Mouse (Mus musculus): Measurements from ENCODE around the gene Nup188. TPM values are rescaled to one million over a fixed set of nuclear protein-coding genes. Genes with fewer than 3 reads are reported as not detected.

Nup188 gene
- polyA plus RNA-seq (2015; fragmentation: Nextera tagmentation; extraction: Ambion mirVana), result 16.5 and 23.9 TPM in 2 replicates

GRCm38 (mm10) chr2:30286192-30287026, at the start of gene Nup188, which contains the start of gene Dolk:
TSS of gene Nup188 (plus strand) at chr2:30286397.
TSS of gene Dolk (minus strand) at chr2:30286334.

GRCm38 (mm10) chr2:30237199-30237880, 48.9 kb upstream of the Nup188 start, which contains the start of gene Lrrc8a:
TSS of gene Lrrc8a (plus strand) at chr2:30237715.

DNA sequence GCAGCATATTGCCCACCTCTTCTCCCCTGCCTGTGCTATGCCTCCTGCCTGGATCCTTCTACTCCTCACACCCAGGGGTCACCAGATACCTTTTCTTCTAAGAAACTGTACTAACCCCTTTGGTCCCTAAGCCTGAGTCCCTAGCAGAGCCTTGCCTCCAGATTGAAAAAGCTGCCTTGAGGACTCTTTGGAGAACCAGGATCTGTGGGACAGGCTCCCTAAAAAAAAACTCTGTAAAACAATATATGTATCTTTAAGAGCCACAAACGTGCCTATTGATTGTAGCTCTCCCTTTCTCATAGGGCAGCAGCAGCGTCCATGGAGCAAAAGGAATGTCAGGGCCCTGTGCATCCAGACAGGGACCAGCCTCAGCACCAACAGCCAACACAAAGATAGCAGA, 45.9 kb upstream of the Nup188 start, which contains the start of gene Gm28035:
TSS of gene Gm28035 (plus strand) at position 301 of the 400 bp plus-strand sequence.

GRCm38 (mm10) chr2:30265767-30266253, 20.4 kb upstream of the Nup188 start, which contains the start of gene Phyhd1:
TSS of gene Phyhd1 (plus strand) at chr2:30266203.

DNA sequence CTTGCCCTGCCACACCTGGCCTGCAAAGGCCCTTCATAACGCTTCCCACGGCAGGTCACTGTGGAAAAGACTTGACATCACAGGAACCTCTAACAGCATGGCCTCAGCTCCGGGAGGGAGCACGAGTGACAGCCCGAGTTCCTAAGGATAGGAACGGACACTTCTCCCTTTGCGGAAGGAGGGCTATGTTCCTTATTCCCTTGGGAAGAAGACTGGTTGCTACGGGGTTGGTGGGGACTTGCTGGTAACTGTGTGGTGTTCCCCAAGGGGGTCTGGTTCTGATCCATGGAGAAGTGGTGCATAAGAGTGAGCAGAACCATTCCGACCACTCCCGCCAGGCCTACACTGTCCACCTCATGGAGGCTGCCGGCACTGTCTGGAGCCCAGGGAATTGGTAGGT, 5.5 kb upstream of the Nup188 start, which contains the start of gene Gm28038:
TSS of gene Gm28038 (plus strand) at position 301 of the 400 bp plus-strand sequence.

GRCm38 (mm10) chr2:30358533-30359531, 72.6 kb downstream of the Nup188 start, which contains the start of gene Sh3glb2:
TSS of gene Sh3glb2 (minus strand) at chr2:30359337.

DNA sequence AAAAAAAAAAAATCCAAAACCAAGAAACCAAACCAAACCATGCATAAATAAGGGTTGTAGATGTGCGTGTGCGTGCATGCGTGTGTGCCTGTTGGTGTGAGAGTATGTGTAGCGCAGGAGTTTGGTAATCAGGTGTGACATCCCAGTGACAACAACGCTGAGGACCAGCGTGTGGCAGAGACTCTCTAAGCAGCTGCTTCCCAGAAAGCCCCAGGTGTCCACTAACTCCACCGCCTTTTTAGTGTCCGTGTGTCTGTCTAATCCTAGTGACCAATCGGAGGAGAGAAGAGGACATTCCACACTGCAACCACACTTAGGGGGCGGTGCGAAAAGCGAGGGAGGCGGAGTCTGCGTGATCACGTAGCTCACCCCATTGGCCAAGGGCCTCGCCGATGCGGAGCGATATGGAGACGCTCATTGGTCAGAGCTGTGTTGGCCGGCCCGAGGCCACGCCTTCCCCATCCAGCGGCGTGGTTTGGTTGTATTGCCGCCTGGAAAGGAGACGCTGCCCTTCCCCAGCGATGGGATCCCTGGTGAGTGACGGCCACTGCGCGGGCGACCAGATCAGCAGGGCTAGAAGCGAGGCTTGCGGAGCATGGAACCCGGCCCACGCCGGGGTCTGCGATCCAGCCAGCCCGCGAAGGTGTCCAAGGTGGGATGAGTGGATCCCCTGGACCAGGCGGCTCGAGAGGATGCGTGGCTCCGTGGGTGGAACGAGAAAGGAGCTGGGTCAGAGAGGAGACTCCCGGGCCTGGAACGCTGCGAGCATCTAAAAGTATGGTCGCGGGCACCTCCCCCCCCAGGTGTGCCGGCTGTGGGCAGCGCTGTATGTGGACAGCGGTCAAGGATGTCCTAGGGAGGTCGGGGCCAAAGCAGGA, 77.8 kb downstream of the Nup188 start, which contains the start of gene Miga2:
TSS of gene Miga2 (plus strand) at position 461 of the 878 bp plus-strand sequence.

DNA sequence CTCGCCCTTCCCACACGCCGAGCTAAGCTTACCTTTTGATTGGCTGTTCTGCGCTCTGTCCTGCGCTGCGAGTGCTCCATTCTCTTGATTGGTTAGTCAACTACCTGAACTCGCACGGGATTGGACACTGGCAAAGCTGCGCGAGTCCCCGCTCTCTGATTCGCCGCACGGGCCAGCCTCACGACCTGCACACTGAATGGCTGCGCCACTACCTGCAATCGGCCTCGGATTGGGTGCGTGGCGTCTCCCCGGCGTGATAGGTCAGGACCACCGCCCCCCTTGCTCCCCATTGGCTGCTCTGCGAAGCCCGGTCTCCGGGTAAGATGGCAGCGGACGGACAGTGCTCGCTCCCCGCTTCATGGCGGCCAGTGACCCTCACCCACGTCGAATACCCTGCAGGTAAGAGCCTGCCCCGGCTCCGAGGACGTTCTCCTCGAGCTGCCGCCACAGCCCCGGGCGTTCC, 105.9 kb downstream of the Nup188 start, which contains the start of gene Dolpp1:
TSS of gene Dolpp1 (plus strand) at position 141 of the 463 bp plus-strand sequence.

Small RNA genes within 50 kb of the gene (microRNA-seq; reads per million reads assigned to microRNA genes)
- not detected for gene Gm47292 (ENCODE audit: borderline replicate concordance, insufficient number of aligned reads)

Other genes with a start within 250 kb of the Nup188 start
- 27.3 and 30.6 TPM in 2 replicates for gene Wdr34, start 237.5 kb upstream of the Nup188 start, polyA plus RNA-seq (2015; fragmentation: Nextera tagmentation; extraction: Ambion mirVana)
- 172 and 260 TPM in 2 replicates for gene Set, start 229.0 kb upstream of the Nup188 start, polyA plus RNA-seq (2015; fragmentation: Nextera tagmentation; extraction: Ambion mirVana)
- gene Pkn3, start 208.7 kb upstream of the Nup188 start, polyA plus RNA-seq (2015; fragmentation: Nextera tagmentation; extraction: Ambion mirVana), result 2.3 and 4.8 TPM in 2 replicates
- gene Zdhhc12, start 192.7 kb upstream of the Nup188 start, polyA plus RNA-seq (2015; fragmentation: Nextera tagmentation; extraction: Ambion mirVana), result 24.9 and 31.7 TPM in 2 replicates
- 5.2 and 6.6 TPM in 2 replicates for gene Zer1, start 161.8 kb upstream of the Nup188 start, polyA plus RNA-seq (2015; fragmentation: Nextera tagmentation; extraction: Ambion mirVana)
- gene Tbc1d13, start 152.7 kb upstream of the Nup188 start, polyA plus RNA-seq (2015; fragmentation: Nextera tagmentation; extraction: Ambion mirVana), result 3.1 and 7.6 TPM in 2 replicates
- gene Endog, start 114.9 kb upstream of the Nup188 start, polyA plus RNA-seq (2015; fragmentation: Nextera tagmentation; extraction: Ambion mirVana), result 29.2 and 38.9 TPM in 2 replicates
- gene Spout1, start 107.9 kb upstream of the Nup188 start, polyA plus RNA-seq (2015; fragmentation: Nextera tagmentation; extraction: Ambion mirVana), result 25.1 and 32.0 TPM in 2 replicates
- 7.2 and 12.4 TPM in 2 replicates for gene Kyat1, start 80.5 kb upstream of the Nup188 start, polyA plus RNA-seq (2015; fragmentation: Nextera tagmentation; extraction: Ambion mirVana)
- gene Lrrc8a, start 48.7 kb upstream of the Nup188 start, polyA plus RNA-seq (2015; fragmentation: Nextera tagmentation; extraction: Ambion mirVana), result 31.8 and 34.7 TPM in 2 replicates
- gene Gm28035, start 45.8 kb upstream of the Nup188 start, polyA plus RNA-seq (2015; fragmentation: Nextera tagmentation; extraction: Ambion mirVana), result 0.11 and 0.12 TPM in 2 replicates
- gene Phyhd1, start 20.2 kb upstream of the Nup188 start, polyA plus RNA-seq (2015; fragmentation: Nextera tagmentation; extraction: Ambion mirVana), result 7.4 and 9.5 TPM in 2 replicates
- not detected in 2 replicates for gene Gm28038, start 5.4 kb upstream of the Nup188 start, polyA plus RNA-seq (2015; fragmentation: Nextera tagmentation; extraction: Ambion mirVana)
- 23.1 and 40.6 TPM in 2 replicates for gene Dolk, start 63 bp upstream of the Nup188 start, polyA plus RNA-seq (2015; fragmentation: Nextera tagmentation; extraction: Ambion mirVana)
- gene Sh3glb2, start 72.9 kb downstream of the Nup188 start, polyA plus RNA-seq (2015; fragmentation: Nextera tagmentation; extraction: Ambion mirVana), result 64.0 and 93.0 TPM in 2 replicates
- gene Miga2, start 77.8 kb downstream of the Nup188 start, polyA plus RNA-seq (2015; fragmentation: Nextera tagmentation; extraction: Ambion mirVana), result 8.7 and 17.0 TPM in 2 replicates
- 17.3 and 17.9 TPM in 2 replicates for gene Dolpp1, start 105.9 kb downstream of the Nup188 start, polyA plus RNA-seq (2015; fragmentation: Nextera tagmentation; extraction: Ambion mirVana)
- 27.0 and 27.9 TPM in 2 replicates for gene Crat, start 129.4 kb downstream of the Nup188 start, polyA plus RNA-seq (2015; fragmentation: Nextera tagmentation; extraction: Ambion mirVana)
- 90.2 and 99.4 TPM in 2 replicates for gene Ptpa, start 129.6 kb downstream of the Nup188 start, polyA plus RNA-seq (2015; fragmentation: Nextera tagmentation; extraction: Ambion mirVana)
- 5.2 and 5.4 TPM in 2 replicates for gene Ier5l, start 187.8 kb downstream of the Nup188 start, polyA plus RNA-seq (2015; fragmentation: Nextera tagmentation; extraction: Ambion mirVana)

All from adrenal gland, postnatal 0 days (tissue).